Mouse (Mus musculus): Measurements from ENCODE around the gene Cdyl. TPM values are rescaled to one million over a fixed set of nuclear protein-coding genes. Genes with fewer than 3 reads are reported as not detected.

Cdyl gene
- total RNA-seq, 2 experiments from 2014 or later, result 6.2 to 6.5 TPM

GRCm38 (mm10) chr13:35780714-35781113 is 121.1 kb downstream of the Cdyl start:
- Histone ChIP-seq H3K27ac (no peak overlapping the region), H3K4me3 (no peak overlapping the region)
- intact Hi-C loops (cut with DNase I), result loop anchor here (5.0 kb wide), 2 partner anchors 38 to 122 kb away; no protein-coding TSS in a partner anchor
- DNase-seq, result no peak
- TF ChIP-seq CTCF (IDR thresholded peaks at IDR 0.05), result no peak

GRCm38 (mm10) chr13:35781755-35782154 is 122.1 kb downstream of the Cdyl start:
- Histone ChIP-seq H3K4me3 (no peak overlapping the region), H3K27ac (no peak overlapping the region)
- no peak for DNase-seq
- intact Hi-C loops (cut with DNase I), result loop anchor here (5.0 kb wide), 2 partner anchors 39 to 121 kb away; no protein-coding TSS in a partner anchor
- TF ChIP-seq CTCF (IDR thresholded peaks at IDR 0.05), result no peak

DNA sequence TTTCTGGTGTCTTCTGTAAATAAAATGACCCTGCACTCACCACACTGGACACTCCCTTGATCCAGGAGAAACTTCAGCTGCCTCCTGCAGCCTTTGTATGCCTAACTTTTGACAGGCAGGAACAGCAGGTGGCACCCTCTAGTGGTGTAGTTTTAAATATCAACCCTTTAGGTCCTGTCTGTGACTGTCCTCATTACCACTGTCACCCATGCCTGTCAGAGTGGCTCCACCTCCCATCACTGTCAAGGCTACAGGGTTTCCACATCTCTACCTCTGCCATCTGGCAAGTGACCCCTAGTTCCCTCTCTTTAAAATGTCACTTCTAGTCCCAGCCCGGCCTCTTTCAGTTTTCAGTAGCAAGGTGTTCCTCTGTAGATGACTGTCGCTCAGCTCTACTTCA is 123.3 kb downstream of the Cdyl start:
- peak overlapping the region; percentile 29; the same call in 1 of the 2 replicates for H3K4me3 ChIP-seq
- peak overlapping the region; percentile 38; the same call in 1 of the 2 replicates for H3K27ac ChIP-seq
- peak; percentile 58 for DNase-seq
- intact Hi-C loops (cut with DNase I), result loop anchor here (5.0 kb wide), 2 partner anchors 41 to 119 kb away; no protein-coding TSS in a partner anchor
- peak; percentile 75 for TF ChIP-seq CTCF (IDR thresholded peaks at IDR 0.05)

GRCm38 (mm10) chr13:35783576-35783975 is 123.9 kb downstream of the Cdyl start:
- H3K27ac ChIP-seq, result peak overlapping the region; percentile 38; the same call in 1 of the 2 replicates
- H3K4me3 ChIP-seq, result no peak overlapping the region
- no peak for TF ChIP-seq CTCF (IDR thresholded peaks at IDR 0.05)
- intact Hi-C loops (cut with DNase I), result loop anchor here (5.0 kb wide), 2 partner anchors 41 to 119 kb away; no protein-coding TSS in a partner anchor
- no peak for DNase-seq

GRCm38 (mm10) chr13:35784281-35784680 is 124.6 kb downstream of the Cdyl start:
- Histone ChIP-seq H3K4me3 (no peak overlapping the region), H3K27ac (no peak overlapping the region)
- intact Hi-C loops (cut with DNase I), result loop anchor here (5.0 kb wide), 2 partner anchors 42 to 118 kb away; no protein-coding TSS in a partner anchor
- TF ChIP-seq CTCF (IDR thresholded peaks at IDR 0.05), result no peak
- DNase-seq, result no peak

GRCm38 (mm10) chr13:35785330-35785939 is 125.8 kb downstream of the Cdyl start:
- DNase-seq, result no peak
- Histone ChIP-seq H3K27ac (no peak overlapping the region), H3K4me3 (no peak overlapping the region)
- intact Hi-C loops (cut with DNase I), result no loop called here
- TF ChIP-seq CTCF (IDR thresholded peaks at IDR 0.05), result no peak

GRCm38 (mm10) chr13:35786726-35787399 is 127.2 kb downstream of the Cdyl start:
- Histone ChIP-seq H3K4me3 (no peak overlapping the region), H3K27ac (no peak overlapping the region)
- TF ChIP-seq CTCF (IDR thresholded peaks at IDR 0.05), result no peak
- no peak for DNase-seq
- intact Hi-C loops (cut with DNase I), result no loop called here

GRCm38 (mm10) chr13:35789577-35789976 is 129.9 kb downstream of the Cdyl start:
- intact Hi-C loops (cut with DNase I), result no loop called here
- DNase-seq, result no peak
- TF ChIP-seq CTCF (IDR thresholded peaks at IDR 0.05), result no peak
- H3K27ac ChIP-seq, result no peak overlapping the region
- H3K4me3 ChIP-seq, result no peak overlapping the region

DNA sequence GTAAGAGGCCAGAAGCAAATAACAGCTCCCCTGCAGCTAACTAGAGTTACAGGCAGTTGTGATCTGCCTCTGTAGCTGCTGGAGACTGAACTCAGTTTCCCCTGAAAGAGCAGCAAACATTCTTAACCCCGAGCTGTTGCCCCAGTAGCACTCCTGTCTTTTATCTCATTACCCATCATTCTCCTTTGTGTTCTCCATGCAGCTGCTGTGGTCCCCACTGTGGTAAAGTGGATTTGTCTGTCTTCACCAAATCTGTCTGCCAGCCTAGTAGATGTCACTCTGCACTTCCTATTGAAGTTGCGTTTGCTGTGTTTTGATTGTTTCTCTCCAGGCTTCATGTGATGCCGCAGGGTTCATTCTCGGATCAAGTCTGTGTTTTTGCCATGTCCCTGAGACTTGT is 130.8 kb downstream of the Cdyl start:
- intact Hi-C loops (cut with DNase I), result no loop called here
- DNase-seq, result no peak
- TF ChIP-seq CTCF (IDR thresholded peaks at IDR 0.05), result no peak
- H3K4me3 ChIP-seq, result no peak overlapping the region
- H3K27ac ChIP-seq, result no peak overlapping the region

DNA sequence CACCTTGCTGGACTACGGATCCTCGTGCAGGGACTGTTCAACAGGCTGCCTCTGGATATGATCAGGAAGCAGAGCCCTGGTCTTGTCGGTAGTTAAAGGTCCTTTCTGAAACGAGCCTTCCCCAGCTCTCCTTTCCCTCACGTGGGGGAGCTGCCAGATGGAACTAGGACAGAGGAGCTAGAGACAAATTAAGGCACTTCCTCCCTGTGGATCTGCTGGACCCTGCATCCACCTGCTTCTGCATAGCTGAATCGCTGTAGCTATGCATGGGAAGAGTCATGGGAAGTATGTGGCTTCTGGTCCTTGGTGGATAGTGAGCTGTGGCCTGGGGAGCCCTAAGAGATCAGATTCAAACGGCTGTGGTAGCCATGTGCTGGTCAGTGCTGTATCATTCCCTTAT is 134.7 kb downstream of the Cdyl start:
- no peak for TF ChIP-seq CTCF (IDR thresholded peaks at IDR 0.05)
- intact Hi-C loops (cut with DNase I), result no loop called here
- H3K4me3 ChIP-seq, result peak overlapping the region; percentile 1; the same call in 1 of the 2 replicates
- H3K27ac ChIP-seq, result peak overlapping the region; percentile 85
- DNase-seq, result peak; percentile 52

DNA sequence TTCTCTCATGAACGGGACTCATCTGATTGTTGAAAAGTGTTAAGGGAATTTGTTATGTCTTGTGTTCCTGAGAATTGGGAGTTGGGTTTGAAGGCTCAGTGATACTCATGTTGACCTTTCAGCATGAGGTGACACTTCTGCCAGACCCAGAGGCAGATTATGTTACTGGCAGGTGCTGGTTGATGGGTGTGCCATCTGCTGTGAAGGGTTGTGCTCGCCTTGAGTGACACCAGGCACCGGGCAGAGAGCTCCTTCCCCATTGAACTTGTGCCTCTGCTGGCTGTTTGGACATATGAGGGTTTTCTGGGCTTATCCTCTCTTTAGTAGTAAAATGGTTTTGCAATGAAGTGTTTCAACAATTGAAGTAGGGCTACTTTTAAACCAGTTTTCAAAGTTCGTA is 135.1 kb downstream of the Cdyl start:
- Histone ChIP-seq H3K4me3 (no peak overlapping the region), H3K27ac (peak overlapping the region; percentile 85)
- no peak for TF ChIP-seq CTCF (IDR thresholded peaks at IDR 0.05)
- DNase-seq, result peak; percentile 78
- intact Hi-C loops (cut with DNase I), result no loop called here

GRCm38 (mm10) chr13:35795887-35796286 is 136.3 kb downstream of the Cdyl start:
- peak overlapping the region; percentile 40; the same call in 1 of the 2 replicates for H3K27ac ChIP-seq
- H3K4me3 ChIP-seq, result no peak overlapping the region
- no peak for DNase-seq
- intact Hi-C loops (cut with DNase I), result no loop called here
- TF ChIP-seq CTCF (IDR thresholded peaks at IDR 0.05), result no peak

DNA sequence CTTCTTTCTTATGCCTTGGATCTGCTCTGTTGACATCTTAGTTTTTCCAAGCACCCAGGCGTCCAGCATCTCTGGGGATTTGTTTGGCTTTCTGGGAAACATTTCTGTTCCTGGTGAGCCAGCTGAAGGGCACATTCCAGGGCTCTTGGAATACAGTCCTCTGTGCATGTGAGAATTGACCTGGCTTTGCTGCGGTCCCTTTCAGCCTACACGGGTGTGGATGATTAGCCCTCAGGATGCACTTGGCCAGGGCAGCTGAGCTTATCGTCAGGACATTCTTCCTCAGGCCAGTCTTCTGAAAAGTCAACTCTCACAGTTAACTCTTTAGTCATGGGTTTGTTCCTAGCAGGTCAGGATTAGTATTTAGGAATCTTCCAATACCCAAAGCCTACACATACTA is 136.7 kb downstream of the Cdyl start:
- intact Hi-C loops (cut with DNase I), result no loop called here
- no peak for TF ChIP-seq CTCF (IDR thresholded peaks at IDR 0.05)
- Histone ChIP-seq H3K27ac (peak overlapping the region; percentile 40; the same call in 1 of the 2 replicates), H3K4me3 (no peak overlapping the region)
- DNase-seq, result no peak

Data from gastrocnemius, adult 2 months (tissue).